Mouse (Mus musculus): ENCODE results near the gene Nfatc2.

DNA sequence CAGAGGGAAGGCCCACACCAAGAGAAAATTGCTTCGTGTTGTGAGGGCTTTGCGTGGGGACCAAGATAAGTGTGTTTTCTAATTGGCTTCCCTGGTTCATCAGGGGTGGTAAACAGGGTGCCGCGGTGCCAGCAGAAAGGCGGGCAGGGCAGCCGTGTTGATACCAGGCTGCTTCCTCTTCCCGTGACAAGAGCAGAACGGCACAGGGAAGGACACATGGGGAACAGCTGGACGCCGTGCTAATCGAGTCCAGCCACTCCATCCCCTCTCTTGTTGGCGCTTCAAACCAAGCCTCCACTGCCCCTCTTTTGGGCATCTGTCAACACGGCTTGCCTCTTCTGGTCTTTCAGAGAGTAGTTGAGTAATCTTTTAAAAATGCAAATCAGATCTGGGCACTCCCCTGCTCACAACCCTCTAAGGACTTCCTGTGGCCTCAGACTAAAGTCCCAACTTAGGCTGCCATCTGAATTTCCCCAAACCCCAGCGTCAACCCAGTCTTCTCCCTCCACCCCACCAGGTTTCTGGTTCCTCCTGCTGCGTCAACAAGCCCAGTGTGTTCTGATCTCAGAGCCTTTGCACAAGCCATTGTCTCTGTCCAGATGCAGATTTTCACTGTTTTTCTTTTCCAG is 61.7 kb downstream of the Nfatc2 start:
- TF ChIP-seq CTCF (conservative IDR thresholded peaks at IDR 0.05; ENCODE audit: low read length), result no peak
- no peak for TF ChIP-seq NANOG (IDR thresholded peaks at IDR 0.05; ENCODE audit: borderline replicate concordance, low read length)
